Mouse (Mus musculus) heart, embryonic 15.5 days (tissue): ENCODE measurements around the gene P4htm. TPM values are rescaled to one million over a fixed set of nuclear protein-coding genes. Genes with fewer than 3 reads are reported as not detected.
A peak's percentile ranks its signal among the peaks of the same experiment; 100 is the strongest.

Experiments used
- ATAC-seq: fragments of 200-750 bp; cut with Nextera tagmentation; replicated peaks from 2 replicates; pipeline ENCODE4 v1.8.0; 2017; ENCODE audit warnings: low read depth, moderate TSS enrichment; ENCODE audit not compliant: insufficient number of reproducible peaks, insufficient read depth, low FRiP score
- H3K27ac ChIP-seq: fragments of 300-500 bp; sonication (generic); 2 replicates; pipeline ENCODE4 v1.5.1; 2015; ENCODE audit warnings: mild to moderate bottlenecking, inconsistent platforms
- H3K27me3 ChIP-seq: fragments of 300-500 bp; sonication (generic); 2 replicates; pipeline ENCODE4 v1.6.1; 2015; ENCODE audit warnings: inconsistent platforms
- H3K36me3 ChIP-seq: fragments of 300-500 bp; sonication (generic); 2 replicates; pipeline ENCODE4 v1.6.1; 2015; ENCODE audit warnings: mild to moderate bottlenecking, inconsistent platforms
- H3K4me1 ChIP-seq: fragments of 300-500 bp; sonication (generic); replicated peaks from 2 replicates; pipeline ENCODE4 v1.6.1; 2015; ENCODE audit warnings: inconsistent platforms
- H3K4me2 ChIP-seq: fragments of 300-500 bp; sonication (generic); 2 replicates; pipeline ENCODE4 v1.6.1; 2015; ENCODE audit warnings: inconsistent platforms, mild to moderate bottlenecking, moderate library complexity
- H3K4me3 ChIP-seq: fragments of 300-500 bp; sonication (generic); 2 replicates; pipeline ENCODE4 v1.5.1; 2015; ENCODE audit warnings: mild to moderate bottlenecking, inconsistent platforms
- H3K9ac ChIP-seq: fragments of 300-500 bp; sonication (generic); 2 replicates; pipeline ENCODE4 v1.6.1; 2015; ENCODE audit warnings: mild to moderate bottlenecking, inconsistent platforms
- H3K9me3 ChIP-seq: fragments of 300-500 bp; sonication (generic); replicated peaks from 2 replicates; pipeline ENCODE4 v1.6.1; 2016; ENCODE audit warnings: inconsistent platforms
- WGBS: fragments of 180-500 bp; shearing (Covaris S2); methylation state at CpG from one replicate; pipeline ENCODE4 v1.1.7; 2015; ENCODE audit warnings: mixed read lengths; 5-methylcytosine and 5-hydroxymethylcytosine counted together
- polyA plus RNA-seq: library from polyadenylated mRNA; unstranded; fragments of >200 nt; fragmentation: Nextera tagmentation; extraction: Ambion mirVana; gene quantifications from 2 replicates; pipeline ENCODE4 v1.2.1, GENCODE M21; 2015

Gene P4htm
- 18.6 and 20.9 TPM in 2 replicates for polyA plus RNA-seq

DNA sequence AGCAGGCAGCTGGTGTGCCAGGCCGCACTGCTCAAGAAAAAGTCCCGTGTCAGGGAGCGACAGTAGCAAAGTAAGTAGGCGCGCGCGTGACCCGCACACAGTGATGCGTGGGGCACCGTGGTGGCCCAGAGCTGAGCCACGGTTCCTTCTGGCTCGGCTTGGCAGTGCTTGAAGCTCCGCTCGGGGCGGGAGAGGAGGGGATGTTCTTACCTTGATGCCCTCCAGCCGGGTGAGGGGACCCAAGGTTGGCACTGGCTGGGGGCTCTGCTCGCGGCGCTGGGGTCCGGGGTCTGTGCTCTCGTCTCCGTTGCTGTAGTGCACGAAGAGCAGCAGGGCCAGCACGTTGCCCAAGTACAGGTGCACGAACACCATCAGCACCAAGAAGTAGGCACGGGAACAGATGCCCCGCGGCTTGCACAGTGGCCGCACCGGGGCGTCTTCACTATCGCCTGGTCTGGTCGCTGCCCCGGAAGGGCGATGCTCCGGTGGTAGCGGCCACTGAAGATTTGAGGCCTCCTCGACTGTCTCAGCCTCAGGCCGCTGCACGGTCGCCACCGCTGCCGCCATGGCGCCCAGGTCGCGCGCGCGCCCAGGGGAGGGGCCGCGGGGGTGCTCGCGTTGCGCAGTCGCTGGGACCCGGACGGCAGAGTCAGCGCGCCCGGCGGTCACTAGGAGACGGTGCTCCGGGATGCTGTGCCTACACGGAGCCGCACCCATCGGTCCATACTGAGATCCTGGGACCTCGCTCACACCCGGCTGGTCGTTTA lies at the start of gene P4htm:
Gene P4htm, minus strand, starts transcription at position 670 of the 767 bp plus-strand sequence.
- no peaks in the 10 kb centered on the region for H3K9me3 ChIP-seq
- no peaks in the 10 kb centered on the region for H3K27me3 ChIP-seq
- WGBS, result 2% methylated on average over 69 of the region's 69 CpGs
- peak within 1 kb of the TSS; percentile 79 for H3K4me3 ChIP-seq
- peak within 1 kb of the TSS; percentile 82 for H3K9ac ChIP-seq
- peak; percentile 79 for ATAC-seq
- peaks cover 29% of the 10 kb centered on the region for H3K4me1 ChIP-seq
- no peaks in the 10 kb centered on the region for H3K36me3 ChIP-seq
- peak within 1 kb of the TSS; percentile 75 for H3K27ac ChIP-seq
- peak within 1 kb of the TSS; percentile 89 for H3K4me2 ChIP-seq

DNA sequence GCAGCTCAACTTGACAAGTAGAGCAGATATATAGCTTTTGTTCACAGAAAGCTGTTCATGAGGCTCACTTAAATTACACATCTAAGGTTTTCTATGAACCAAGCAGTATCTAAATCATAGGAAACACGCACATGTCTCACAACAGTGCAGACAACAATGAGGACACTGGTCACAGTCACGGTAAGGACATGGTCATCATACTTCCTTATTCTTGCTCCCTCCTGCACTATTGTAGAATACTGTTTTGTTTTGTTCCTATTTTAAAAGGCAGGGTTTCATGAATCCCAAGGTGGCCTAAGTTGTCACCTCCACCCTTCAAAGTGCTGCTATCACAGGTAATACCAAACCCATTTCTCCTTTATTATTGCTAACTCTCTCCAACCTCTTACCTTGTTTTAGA lies 42.4 kb upstream of the P4htm start:
- Histone ChIP-seq H3K9me3 (no peaks in the 10 kb centered on the region), H3K9ac (no peak overlapping the region), H3K4me2 (no peak overlapping the region), H3K4me1 (0 out of 2 replicates have a peak, but pooled peaks cover 3% of the 10 kb centered on the region), H3K27ac (no peak overlapping the region), H3K36me3 (peaks cover 27% of the 10 kb centered on the region; the same call in 1 of the 2 replicates), H3K27me3 (no peaks in the 10 kb centered on the region), H3K4me3 (no peak overlapping the region)
- no peak for ATAC-seq
- 77% methylated on average over 2 of the region's 2 CpGs for WGBS

DNA sequence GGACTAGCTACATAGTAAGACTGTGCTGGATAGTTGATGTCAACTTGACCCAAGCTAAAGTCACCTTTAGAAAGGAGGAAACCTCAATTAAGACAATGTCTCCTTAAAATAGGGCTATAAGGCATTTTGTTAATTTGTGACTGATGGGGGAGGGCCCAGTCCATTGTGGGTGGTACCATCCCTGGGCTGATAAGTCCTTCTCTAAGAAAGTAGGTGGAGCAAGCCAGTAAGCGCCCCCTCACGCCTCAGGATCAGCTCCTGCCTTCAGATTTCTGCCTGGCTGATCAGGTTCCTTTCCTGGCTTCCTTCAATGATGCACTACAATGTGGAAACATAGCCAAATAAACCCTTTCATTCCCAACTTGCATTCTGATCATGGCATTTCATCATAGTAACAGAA lies 37.9 kb upstream of the P4htm start:
- H3K27ac ChIP-seq, result no peak overlapping the region
- H3K9me3 ChIP-seq, result no peaks in the 10 kb centered on the region
- ATAC-seq, result no peak
- no peak overlapping the region for H3K9ac ChIP-seq
- H3K27me3 ChIP-seq, result no peaks in the 10 kb centered on the region
- peaks cover 14% of the 10 kb centered on the region; the same call in 1 of the 2 replicates for H3K36me3 ChIP-seq
- peaks cover 16% of the 10 kb centered on the region for H3K4me1 ChIP-seq
- WGBS, result 73% methylated on average over 2 of the region's 2 CpGs
- no peak overlapping the region for H3K4me2 ChIP-seq
- no peak overlapping the region for H3K4me3 ChIP-seq

DNA sequence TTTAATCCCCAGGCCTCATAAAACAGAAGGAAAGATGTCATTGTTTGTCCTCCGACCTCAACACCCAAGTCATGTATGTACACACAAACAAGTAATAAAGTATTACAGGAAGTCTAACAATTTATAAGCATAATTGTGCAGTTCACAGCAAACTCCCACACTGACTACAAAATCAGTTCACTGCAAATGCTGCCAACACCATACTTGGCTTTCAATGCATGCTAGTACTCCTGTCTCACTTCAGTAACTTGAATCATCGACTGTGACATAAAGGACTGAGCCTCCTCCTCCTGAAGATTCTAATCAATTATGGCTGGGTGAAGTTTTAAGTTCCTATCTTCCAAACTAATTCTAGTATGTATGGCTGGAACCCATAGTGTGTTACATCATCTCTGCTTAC lies 36.4 kb upstream of the P4htm start:
- Histone ChIP-seq H3K9me3 (no peaks in the 10 kb centered on the region), H3K36me3 (peaks cover 7% of the 10 kb centered on the region; the same call in 1 of the 2 replicates), H3K4me3 (no peak overlapping the region), H3K27me3 (no peaks in the 10 kb centered on the region), H3K9ac (no peak overlapping the region), H3K4me1 (peaks cover 16% of the 10 kb centered on the region), H3K4me2 (no peak overlapping the region), H3K27ac (no peak overlapping the region)
- WGBS, result 77% methylated on average over 2 of the region's 2 CpGs
- ATAC-seq, result no peak

DNA sequence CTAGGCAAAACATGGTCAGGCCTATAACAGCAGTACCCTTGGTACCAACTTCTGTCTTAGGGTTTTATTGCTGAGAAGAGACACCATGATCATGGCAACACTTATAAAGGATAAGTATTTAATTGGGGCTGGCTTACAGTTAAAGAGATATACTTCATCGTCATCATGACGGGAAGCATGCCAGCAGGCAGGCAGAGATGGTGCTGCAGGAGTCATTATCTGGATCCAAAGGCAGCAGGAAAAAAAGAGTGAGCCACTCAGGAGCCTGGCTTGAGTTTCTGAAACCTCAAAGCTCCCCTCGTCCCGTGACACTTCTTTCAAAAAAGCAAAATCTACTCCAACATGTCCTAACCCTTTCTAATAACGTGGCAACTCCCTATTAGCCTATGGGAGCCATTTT lies 34.9 kb upstream of the P4htm start:
- Histone ChIP-seq H3K4me2 (no peak overlapping the region), H3K4me3 (no peak overlapping the region), H3K36me3 (peaks cover 7% of the 10 kb centered on the region; the same call in 1 of the 2 replicates), H3K9me3 (no peaks in the 10 kb centered on the region), H3K4me1 (peaks cover 13% of the 10 kb centered on the region), H3K27ac (no peak overlapping the region; the same call in 1 of the 2 replicates), H3K27me3 (no peaks in the 10 kb centered on the region), H3K9ac (no peak overlapping the region)
- 63% methylated on average over 5 of the region's 5 CpGs for WGBS
- no peak for ATAC-seq

DNA sequence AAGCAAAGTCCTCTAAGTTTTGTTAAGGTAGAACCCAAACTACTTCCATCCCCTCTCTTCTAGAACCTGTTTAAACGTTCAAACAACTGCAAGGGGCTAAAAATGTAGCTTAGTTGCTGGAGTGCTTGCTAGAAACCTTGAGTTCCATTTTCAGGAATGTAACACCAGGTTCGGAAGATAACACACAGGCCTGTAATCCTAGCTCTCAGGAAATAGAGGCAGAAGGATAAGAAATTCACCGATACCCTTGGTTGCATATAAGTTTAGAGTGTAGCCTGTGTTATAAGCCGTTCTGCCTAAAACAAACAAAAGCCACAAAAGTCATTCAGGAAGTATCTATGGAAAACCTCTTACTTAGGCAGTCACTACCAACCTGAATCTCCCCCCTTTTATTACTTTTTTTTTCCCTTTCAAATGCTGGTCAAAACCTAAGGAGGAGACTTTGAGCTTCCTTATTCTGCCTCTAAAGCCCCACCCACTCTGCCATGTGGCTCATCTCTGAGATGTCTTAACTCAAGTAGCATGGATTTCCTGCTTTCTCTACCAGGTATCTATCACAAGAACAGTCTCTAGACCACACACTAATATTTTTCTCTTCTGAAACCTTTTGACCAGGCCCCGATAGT lies 34.3 kb upstream of the P4htm start:
- H3K27me3 ChIP-seq, result no peaks in the 10 kb centered on the region
- H3K9ac ChIP-seq, result no peak overlapping the region
- no peak for ATAC-seq
- peaks cover 13% of the 10 kb centered on the region for H3K4me1 ChIP-seq
- 55% methylated on average over 5 of the region's 5 CpGs for WGBS
- no peaks in the 10 kb centered on the region for H3K9me3 ChIP-seq
- no peak overlapping the region; the same call in 1 of the 2 replicates for H3K27ac ChIP-seq
- peaks cover 4% of the 10 kb centered on the region; the same call in 1 of the 2 replicates for H3K36me3 ChIP-seq
- no peak overlapping the region for H3K4me3 ChIP-seq
- H3K4me2 ChIP-seq, result no peak overlapping the region

DNA sequence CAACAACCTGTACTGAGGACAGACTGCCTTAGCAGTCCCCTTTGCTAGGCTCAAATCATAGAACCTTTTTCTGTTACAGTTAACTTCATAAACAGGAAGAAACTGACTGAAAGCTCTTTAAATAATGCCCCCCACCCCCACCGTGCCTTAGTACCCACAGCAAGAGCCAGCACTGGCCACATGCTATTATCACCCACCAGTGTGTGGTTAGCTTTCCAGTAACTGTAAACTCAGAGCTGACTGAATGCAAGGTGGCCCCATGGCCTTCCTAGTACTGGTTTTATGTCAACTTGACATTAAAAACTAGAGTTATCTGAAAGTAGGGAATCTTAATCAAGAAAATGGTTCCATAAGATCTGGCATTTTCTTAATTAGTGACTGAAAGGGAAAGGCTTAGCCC lies 33.2 kb upstream of the P4htm start:
- ATAC-seq, result no peak
- peaks cover 17% of the 10 kb centered on the region for H3K4me1 ChIP-seq
- H3K4me3 ChIP-seq, result no peak overlapping the region
- H3K27me3 ChIP-seq, result no peaks in the 10 kb centered on the region
- H3K9ac ChIP-seq, result no peak overlapping the region
- H3K4me2 ChIP-seq, result no peak overlapping the region
- no peaks in the 10 kb centered on the region for H3K9me3 ChIP-seq
- WGBS, result 64% methylated on average over 1 of the region's 1 CpGs
- H3K27ac ChIP-seq, result no peak overlapping the region
- peaks cover 4% of the 10 kb centered on the region; the same call in 1 of the 2 replicates for H3K36me3 ChIP-seq

DNA sequence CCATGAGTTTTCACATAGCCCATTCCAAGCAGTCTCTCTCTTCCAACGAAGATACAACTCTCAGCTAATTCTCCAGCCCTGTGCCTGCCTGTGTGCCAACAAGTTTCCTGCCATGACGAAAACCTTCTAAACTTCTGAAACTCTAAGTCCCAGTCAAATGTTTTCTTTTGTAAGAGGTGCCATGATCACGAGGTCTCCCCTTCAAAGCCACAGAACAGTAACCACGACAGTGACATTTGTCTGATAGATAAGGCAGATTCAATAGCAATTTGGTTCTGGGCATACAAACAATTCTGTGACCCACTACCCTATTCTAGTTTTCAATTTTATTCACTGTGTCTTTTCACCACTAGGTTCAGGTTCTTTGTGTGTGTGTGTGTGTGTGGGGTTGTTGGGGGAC lies 30.7 kb upstream of the P4htm start:
- Histone ChIP-seq H3K9ac (no peak overlapping the region), H3K27me3 (no peaks in the 10 kb centered on the region), H3K27ac (peak overlapping the region; percentile 90), H3K4me2 (no peak overlapping the region), H3K4me1 (peaks cover 17% of the 10 kb centered on the region), H3K36me3 (no peaks in the 10 kb centered on the region), H3K4me3 (no peak overlapping the region), H3K9me3 (no peaks in the 10 kb centered on the region)
- 58% methylated on average over 4 of the region's 4 CpGs for WGBS
- ATAC-seq, result no peak

DNA sequence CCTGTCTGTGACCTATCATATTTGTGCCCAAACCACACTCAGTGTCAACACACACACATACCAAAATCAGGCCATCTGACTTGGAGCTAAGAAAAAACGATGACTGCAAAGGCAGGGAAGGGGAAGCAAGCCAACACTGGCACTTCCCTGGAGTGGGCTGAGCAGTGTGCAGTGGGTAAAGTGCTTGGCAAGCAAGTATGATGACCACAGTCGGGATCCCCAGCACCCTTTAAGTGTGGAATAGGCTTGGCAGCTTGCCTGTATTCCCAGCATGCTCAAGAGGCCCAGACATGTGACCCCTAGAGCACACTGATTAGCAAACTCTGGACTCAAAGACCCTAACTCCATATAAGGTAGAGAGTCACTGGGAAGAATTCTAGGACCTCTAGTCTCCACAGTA lies 29.0 kb upstream of the P4htm start:
- WGBS, result 26% methylated on average over 2 of the region's 2 CpGs
- H3K4me2 ChIP-seq, result no peak overlapping the region

DNA sequence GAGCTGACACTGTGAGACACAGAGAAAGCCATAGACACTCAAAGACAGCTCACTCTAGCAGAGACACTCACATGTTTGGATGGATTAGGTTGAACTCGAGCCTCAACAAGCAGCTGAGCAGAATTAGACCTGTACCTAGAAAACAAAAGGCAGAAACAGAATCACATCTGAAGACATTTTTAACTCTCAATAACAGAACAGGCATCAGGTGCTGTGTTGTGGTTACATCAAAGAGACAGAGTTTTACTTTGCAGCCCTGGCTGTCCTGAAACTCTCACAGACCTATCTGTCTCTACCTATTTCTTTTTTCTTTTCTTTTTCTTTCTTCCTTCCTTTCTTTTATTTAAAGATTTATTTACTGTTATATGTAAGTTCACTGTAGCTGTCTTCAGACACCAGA lies 19.8 kb upstream of the P4htm start:
- Histone ChIP-seq H3K36me3 (peaks cover 45% of the 10 kb centered on the region), H3K27ac (no peak overlapping the region), H3K4me1 (no peaks in the 10 kb centered on the region), H3K4me2 (no peak overlapping the region), H3K4me3 (no peak overlapping the region), H3K9ac (no peak overlapping the region), H3K9me3 (no peaks in the 10 kb centered on the region), H3K27me3 (no peaks in the 10 kb centered on the region)
- 85% methylated on average over 1 of the region's 1 CpGs for WGBS
- no peak for ATAC-seq

More for the DNA sequence above, 29.0 kb upstream of the P4htm start:
- Histone ChIP-seq H3K36me3 (no peaks in the 10 kb centered on the region), H3K27me3 (no peaks in the 10 kb centered on the region), H3K4me1 (peaks cover 6% of the 10 kb centered on the region), H3K27ac (peak overlapping the region; percentile 90), H3K9ac (no peak overlapping the region), H3K9me3 (no peaks in the 10 kb centered on the region), H3K4me3 (no peak overlapping the region)
- peak; percentile 96 for ATAC-seq

DNA sequence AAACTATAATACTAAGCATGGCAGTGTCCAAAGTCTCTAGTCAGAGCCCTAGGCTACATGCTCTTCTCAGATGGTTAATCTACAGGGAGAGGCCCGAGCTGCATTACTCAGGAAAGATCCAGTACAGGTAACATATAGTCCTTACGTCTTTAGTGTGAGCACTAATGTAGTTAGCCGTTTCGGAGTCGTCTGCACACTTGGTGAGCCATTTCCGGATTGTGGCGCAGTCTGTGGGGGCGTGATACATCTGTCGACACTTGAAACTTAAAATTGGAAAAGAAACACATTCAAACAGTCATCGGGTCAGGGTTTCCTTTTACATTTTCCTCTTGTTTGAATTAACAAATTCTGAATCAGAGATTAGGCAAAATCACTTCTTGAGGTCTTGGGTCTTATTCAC lies 14.0 kb upstream of the P4htm start:
- H3K4me3 ChIP-seq, result no peak overlapping the region
- peaks cover 83% of the 10 kb centered on the region for H3K36me3 ChIP-seq
- no peak for ATAC-seq
- no peak overlapping the region for H3K27ac ChIP-seq
- H3K4me1 ChIP-seq, result peaks cover 3% of the 10 kb centered on the region; the same call in 1 of the 2 replicates
- no peak overlapping the region for H3K4me2 ChIP-seq
- 90% methylated on average over 10 of the region's 10 CpGs for WGBS
- H3K9me3 ChIP-seq, result no peaks in the 10 kb centered on the region
- H3K27me3 ChIP-seq, result no peaks in the 10 kb centered on the region
- no peak overlapping the region for H3K9ac ChIP-seq
